Mouse (Mus musculus): ENCODE measurements around the gene Mpzl3. TPM values are rescaled to one million over a fixed set of nuclear protein-coding genes. Genes with fewer than 3 reads are reported as not detected.

The Mpzl3 gene
- polyA plus RNA-seq, 1 experiment from 2014 or later, result 4.0 TPM

- ATAC-seq (ENCODE audit: low read depth) (no peak), DNase-seq (ENCODE audit: low spot score) (no peak)
- H3K4me2 ChIP-seq (ENCODE audit: low read depth, low read length), result no peak overlapping the region
Measured at GRCm38 (mm10) chr9:45083132-45083531, 28.1 kb downstream of the Mpzl3 start.

GRCm38 (mm10) chr9:45084556-45084955 is 29.6 kb downstream of the Mpzl3 start:
- no peak for ATAC-seq (ENCODE audit: low read depth)
- no peak overlapping the region for H3K4me3 ChIP-seq (ENCODE audit: low read depth, low read length)
- peaks cover 3% of the 10 kb centered on the region; the same call in 1 of the 2 replicates for H3K27me3 ChIP-seq (replicated peaks; ENCODE audit: control insufficient read depth, insufficient read depth, low read length)
- DNase-seq (ENCODE audit: low spot score), result no peak
- H3K4me1 ChIP-seq (ENCODE audit: control insufficient read depth, insufficient read depth, low read length), result no peaks in the 10 kb centered on the region
- no peak overlapping the region for H3K4me2 ChIP-seq (ENCODE audit: low read depth, low read length)
- no peaks in the 10 kb centered on the region for H3K36me3 ChIP-seq (ENCODE audit: control insufficient read depth, insufficient read depth, low read length)
- H3K27ac ChIP-seq (replicated peaks; ENCODE audit: low read depth, low read length), result no peak overlapping the region
- 65% methylated on average over 5 of the region's 5 CpGs for WGBS
- no peak overlapping the region for H3K9ac ChIP-seq (ENCODE audit: low read depth, low read length)
- no peaks in the 10 kb centered on the region for H3K9me3 ChIP-seq (ENCODE audit: control insufficient read depth, low read length)

More at GRCm38 (mm10) chr9:45083132-45083531, 28.1 kb downstream of the Mpzl3 start:
- no peak overlapping the region for H3K9ac ChIP-seq (ENCODE audit: low read depth, low read length)
- no peaks in the 10 kb centered on the region for H3K4me1 ChIP-seq (ENCODE audit: control insufficient read depth, insufficient read depth, low read length)
- H3K9me3 ChIP-seq (ENCODE audit: control insufficient read depth, low read length), result no peaks in the 10 kb centered on the region
- H3K27me3 ChIP-seq (replicated peaks; ENCODE audit: control insufficient read depth, insufficient read depth, low read length), result peaks cover 3% of the 10 kb centered on the region; the same call in 1 of the 2 replicates
- no peaks in the 10 kb centered on the region for H3K36me3 ChIP-seq (ENCODE audit: control insufficient read depth, insufficient read depth, low read length)
- H3K4me3 ChIP-seq (ENCODE audit: low read depth, low read length), result no peak overlapping the region
- WGBS, result 84% methylated on average over 3 of the region's 3 CpGs
- no peak overlapping the region for H3K27ac ChIP-seq (replicated peaks; ENCODE audit: low read depth, low read length)

GRCm38 (mm10) chr9:45085741-45086690 is 31.0 kb downstream of the Mpzl3 start:
- H3K36me3 ChIP-seq (ENCODE audit: control insufficient read depth, insufficient read depth, low read length), result no peaks in the 10 kb centered on the region
- no peaks in the 10 kb centered on the region for H3K9me3 ChIP-seq (ENCODE audit: control insufficient read depth, low read length)
- 74% methylated on average over 12 of the region's 12 CpGs for WGBS
- H3K9ac ChIP-seq (ENCODE audit: low read depth, low read length), result no peak overlapping the region
- ATAC-seq (ENCODE audit: low read depth) (no peak), DNase-seq (ENCODE audit: low spot score) (no peak)
- no peak overlapping the region for H3K4me3 ChIP-seq (ENCODE audit: low read depth, low read length)
- no peaks in the 10 kb centered on the region for H3K4me1 ChIP-seq (ENCODE audit: control insufficient read depth, insufficient read depth, low read length)
- peaks cover 3% of the 10 kb centered on the region; the same call in 1 of the 2 replicates for H3K27me3 ChIP-seq (replicated peaks; ENCODE audit: control insufficient read depth, insufficient read depth, low read length)
- H3K27ac ChIP-seq (replicated peaks; ENCODE audit: low read depth, low read length), result no peak overlapping the region
- no peak overlapping the region for H3K4me2 ChIP-seq (ENCODE audit: low read depth, low read length)

GRCm38 (mm10) chr9:45088040-45088439 is 33.1 kb downstream of the Mpzl3 start:
- Histone ChIP-seq H3K4me3 (ENCODE audit: low read depth, low read length) (no peak overlapping the region), H3K9ac (ENCODE audit: low read depth, low read length) (no peak overlapping the region), H3K9me3 (ENCODE audit: control insufficient read depth, low read length) (no peaks in the 10 kb centered on the region), H3K4me2 (ENCODE audit: low read depth, low read length) (no peak overlapping the region), H3K4me1 (ENCODE audit: control insufficient read depth, insufficient read depth, low read length) (no peaks in the 10 kb centered on the region), H3K27ac (replicated peaks; ENCODE audit: low read depth, low read length) (no peak overlapping the region), H3K36me3 (ENCODE audit: control insufficient read depth, insufficient read depth, low read length) (no peaks in the 10 kb centered on the region), H3K27me3 (replicated peaks; ENCODE audit: control insufficient read depth, insufficient read depth, low read length) (0 out of 2 replicates have a peak, but pooled peaks cover 3% of the 10 kb centered on the region)
- ATAC-seq (ENCODE audit: low read depth), result no peak
- DNase-seq (ENCODE audit: low spot score), result no peak

GRCm38 (mm10) chr9:45090811-45091210 is 35.8 kb downstream of the Mpzl3 start:
- no peaks in the 10 kb centered on the region for H3K4me1 ChIP-seq (ENCODE audit: control insufficient read depth, insufficient read depth, low read length)
- H3K27ac ChIP-seq (replicated peaks; ENCODE audit: low read depth, low read length), result no peak overlapping the region
- no peak overlapping the region for H3K4me3 ChIP-seq (ENCODE audit: low read depth, low read length)
- WGBS, result 58% methylated on average over 3 of the region's 3 CpGs
- H3K36me3 ChIP-seq (ENCODE audit: control insufficient read depth, insufficient read depth, low read length), result no peaks in the 10 kb centered on the region
- no peaks in the 10 kb centered on the region for H3K9me3 ChIP-seq (ENCODE audit: control insufficient read depth, low read length)
- no peak for DNase-seq (ENCODE audit: low spot score)
- ATAC-seq (ENCODE audit: low read depth), result no peak
- H3K9ac ChIP-seq (ENCODE audit: low read depth, low read length), result no peak overlapping the region
- H3K27me3 ChIP-seq (replicated peaks; ENCODE audit: control insufficient read depth, insufficient read depth, low read length), result no peaks in the 10 kb centered on the region
- no peak overlapping the region for H3K4me2 ChIP-seq (ENCODE audit: low read depth, low read length)

- Histone ChIP-seq H3K36me3 (ENCODE audit: control insufficient read depth, insufficient read depth, low read length) (no peaks in the 10 kb centered on the region), H3K4me1 (ENCODE audit: control insufficient read depth, insufficient read depth, low read length) (no peaks in the 10 kb centered on the region), H3K4me2 (ENCODE audit: low read depth, low read length) (no peak overlapping the region), H3K9me3 (ENCODE audit: control insufficient read depth, low read length) (no peaks in the 10 kb centered on the region), H3K4me3 (ENCODE audit: low read depth, low read length) (no peak overlapping the region), H3K9ac (ENCODE audit: low read depth, low read length) (no peak overlapping the region), H3K27me3 (replicated peaks; ENCODE audit: control insufficient read depth, insufficient read depth, low read length) (no peaks in the 10 kb centered on the region), H3K27ac (replicated peaks; ENCODE audit: low read depth, low read length) (no peak overlapping the region)
- DNase-seq (ENCODE audit: low spot score) (no peak), ATAC-seq (ENCODE audit: low read depth) (no peak)
- 58% methylated on average over 4 of the region's 4 CpGs for WGBS
Measured at GRCm38 (mm10) chr9:45092641-45093040, 37.7 kb downstream of the Mpzl3 start.

GRCm38 (mm10) chr9:45095149-45095937 is 40.4 kb downstream of the Mpzl3 start:
- ATAC-seq (ENCODE audit: low read depth), result no peak
- Histone ChIP-seq H3K4me3 (ENCODE audit: low read depth, low read length) (no peak overlapping the region), H3K36me3 (ENCODE audit: control insufficient read depth, insufficient read depth, low read length) (no peaks in the 10 kb centered on the region), H3K27me3 (replicated peaks; ENCODE audit: control insufficient read depth, insufficient read depth, low read length) (no peaks in the 10 kb centered on the region), H3K9ac (ENCODE audit: low read depth, low read length) (no peak overlapping the region), H3K4me1 (ENCODE audit: control insufficient read depth, insufficient read depth, low read length) (no peaks in the 10 kb centered on the region), H3K27ac (replicated peaks; ENCODE audit: low read depth, low read length) (no peak overlapping the region), H3K9me3 (ENCODE audit: control insufficient read depth, low read length) (no peaks in the 10 kb centered on the region), H3K4me2 (ENCODE audit: low read depth, low read length) (no peak overlapping the region)
- no peak for DNase-seq (ENCODE audit: low spot score)
- WGBS, result 63% methylated on average over 6 of the region's 6 CpGs

- H3K4me1 ChIP-seq (ENCODE audit: control insufficient read depth, insufficient read depth, low read length), result no peaks in the 10 kb centered on the region
- DNase-seq (ENCODE audit: low spot score) (no peak), ATAC-seq (ENCODE audit: low read depth) (no peak)
- H3K27me3 ChIP-seq (replicated peaks; ENCODE audit: control insufficient read depth, insufficient read depth, low read length), result no peaks in the 10 kb centered on the region
- H3K9ac ChIP-seq (ENCODE audit: low read depth, low read length), result no peak overlapping the region
- 75% methylated on average over 5 of the region's 5 CpGs for WGBS
- no peak overlapping the region for H3K4me2 ChIP-seq (ENCODE audit: low read depth, low read length)
- no peaks in the 10 kb centered on the region for H3K9me3 ChIP-seq (ENCODE audit: control insufficient read depth, low read length)
- no peak overlapping the region for H3K27ac ChIP-seq (replicated peaks; ENCODE audit: low read depth, low read length)
- H3K4me3 ChIP-seq (ENCODE audit: low read depth, low read length), result no peak overlapping the region
- no peaks in the 10 kb centered on the region for H3K36me3 ChIP-seq (ENCODE audit: control insufficient read depth, insufficient read depth, low read length)
Measured at GRCm38 (mm10) chr9:45097877-45098276, 42.9 kb downstream of the Mpzl3 start.
